Mouse (Mus musculus): ENCODE measurements at regions not wholly inside any gene's neighbourhood (a gene's known extent, or its start where the extent isn't known, plus 50 kb on each side); places are given as distances from the start of the nearest gene placed in this dataset.

GRCm38 (mm10) chr7:70821861-70822260 is 455.3 kb upstream of the Nr2f2 start:
- Histone ChIP-seq H3K9me3 (replicated peaks; ENCODE audit: control insufficient read depth, low read length) (no peaks in the 10 kb centered on the region), H3K9ac (ENCODE audit: low read length) (no peak overlapping the region), H3K27ac (ENCODE audit: low read length) (no peak overlapping the region; the same call in 1 of the 2 replicates), H3K4me2 (ENCODE audit: low read depth, low read length) (no peak overlapping the region), H3K36me3 (ENCODE audit: control insufficient read depth, insufficient read depth, low read length) (no peaks in the 10 kb centered on the region), H3K4me1 (ENCODE audit: control insufficient read depth, insufficient read depth, low read length) (no peaks in the 10 kb centered on the region), H3K4me3 (replicated peaks; ENCODE audit: low read length) (no peak overlapping the region), H3K27me3 (ENCODE audit: control insufficient read depth, insufficient read depth, low read length) (no peaks in the 10 kb centered on the region)
- WGBS, result 81% methylated on average over 4 of the region's 4 CpGs
- no peak for ATAC-seq (ENCODE audit: insufficient read depth, low FRiP score)

GRCm38 (mm10) chr7:70817347-70817913 is 450.9 kb upstream of the Nr2f2 start:
- 0 out of 2 replicates have a peak, but pooled peaks cover 5% of the 10 kb centered on the region for H3K27me3 ChIP-seq (ENCODE audit: control insufficient read depth, insufficient read depth, low read length)
- no peaks in the 10 kb centered on the region for H3K4me1 ChIP-seq (ENCODE audit: control insufficient read depth, insufficient read depth, low read length)
- H3K4me2 ChIP-seq (ENCODE audit: low read depth, low read length), result no peak overlapping the region
- WGBS, result 84% methylated on average over 6 of the region's 6 CpGs
- no peak overlapping the region for H3K4me3 ChIP-seq (replicated peaks; ENCODE audit: low read length)
- no peaks in the 10 kb centered on the region for H3K36me3 ChIP-seq (ENCODE audit: control insufficient read depth, insufficient read depth, low read length)
- H3K9ac ChIP-seq (ENCODE audit: low read length), result no peak overlapping the region
- no peaks in the 10 kb centered on the region for H3K9me3 ChIP-seq (replicated peaks; ENCODE audit: control insufficient read depth, low read length)
- no peak overlapping the region for H3K27ac ChIP-seq (ENCODE audit: low read length)
- ATAC-seq (ENCODE audit: insufficient read depth, low FRiP score), result no peak

DNA sequence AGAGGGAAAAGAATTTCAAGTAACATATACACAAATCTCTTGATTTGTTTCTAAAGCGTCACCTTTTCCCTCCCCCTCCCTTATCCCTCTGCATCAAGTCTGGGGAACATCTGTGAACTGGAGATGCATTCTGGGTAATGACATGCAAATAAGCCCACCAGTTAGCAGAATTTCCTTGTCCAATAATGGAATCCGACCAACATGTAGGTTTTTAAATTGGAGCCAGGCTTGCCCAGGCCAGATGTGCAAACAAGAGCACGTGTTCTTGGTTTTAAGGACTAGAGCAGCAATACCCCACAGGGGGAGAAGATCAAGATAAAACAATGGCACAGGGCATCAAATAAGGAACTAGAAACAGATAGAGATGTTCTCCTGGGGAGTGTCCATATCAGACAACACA is 447.9 kb upstream of the Nr2f2 start:
- WGBS, result 70% methylated on average over 3 of the region's 3 CpGs
- no peak overlapping the region for H3K9ac ChIP-seq (ENCODE audit: low read length)
- no peak overlapping the region for H3K4me2 ChIP-seq (ENCODE audit: low read depth, low read length)
- H3K4me1 ChIP-seq (ENCODE audit: control insufficient read depth, insufficient read depth, low read length), result no peaks in the 10 kb centered on the region
- H3K36me3 ChIP-seq (ENCODE audit: control insufficient read depth, insufficient read depth, low read length), result no peaks in the 10 kb centered on the region
- ATAC-seq (ENCODE audit: insufficient read depth, low FRiP score), result no peak
- no peaks in the 10 kb centered on the region for H3K9me3 ChIP-seq (replicated peaks; ENCODE audit: control insufficient read depth, low read length)
- H3K27ac ChIP-seq (ENCODE audit: low read length), result no peak overlapping the region
- H3K27me3 ChIP-seq (ENCODE audit: control insufficient read depth, insufficient read depth, low read length), result peaks cover 11% of the 10 kb centered on the region; the same call in 1 of the 2 replicates
- H3K4me3 ChIP-seq (replicated peaks; ENCODE audit: low read length), result no peak overlapping the region

GRCm38 (mm10) chr7:70813101-70813500 is 446.6 kb upstream of the Nr2f2 start:
- no peak overlapping the region for H3K27ac ChIP-seq (ENCODE audit: low read length)
- no peaks in the 10 kb centered on the region for H3K9me3 ChIP-seq (replicated peaks; ENCODE audit: control insufficient read depth, low read length)
- no peak for ATAC-seq (ENCODE audit: insufficient read depth, low FRiP score)
- H3K9ac ChIP-seq (ENCODE audit: low read length), result no peak overlapping the region
- H3K4me2 ChIP-seq (ENCODE audit: low read depth, low read length), result no peak overlapping the region
- 64% methylated on average over 5 of the region's 5 CpGs for WGBS
- H3K27me3 ChIP-seq (ENCODE audit: control insufficient read depth, insufficient read depth, low read length), result peaks cover 11% of the 10 kb centered on the region; the same call in 1 of the 2 replicates
- no peaks in the 10 kb centered on the region for H3K36me3 ChIP-seq (ENCODE audit: control insufficient read depth, insufficient read depth, low read length)
- no peaks in the 10 kb centered on the region for H3K4me1 ChIP-seq (ENCODE audit: control insufficient read depth, insufficient read depth, low read length)
- no peak overlapping the region for H3K4me3 ChIP-seq (replicated peaks; ENCODE audit: low read length)

- Histone ChIP-seq H3K4me3 (replicated peaks; ENCODE audit: low read length) (no peak overlapping the region), H3K4me1 (ENCODE audit: control insufficient read depth, insufficient read depth, low read length) (no peaks in the 10 kb centered on the region), H3K27me3 (ENCODE audit: control insufficient read depth, insufficient read depth, low read length) (peaks cover 5% of the 10 kb centered on the region; the same call in 1 of the 2 replicates), H3K9me3 (replicated peaks; ENCODE audit: control insufficient read depth, low read length) (no peaks in the 10 kb centered on the region), H3K36me3 (ENCODE audit: control insufficient read depth, insufficient read depth, low read length) (no peaks in the 10 kb centered on the region), H3K27ac (ENCODE audit: low read length) (no peak overlapping the region), H3K9ac (ENCODE audit: low read length) (no peak overlapping the region), H3K4me2 (ENCODE audit: low read depth, low read length) (no peak overlapping the region)
- no peak for ATAC-seq (ENCODE audit: insufficient read depth, low FRiP score)
- 67% methylated on average over 18 of the region's 18 CpGs for WGBS
Measured at GRCm38 (mm10) chr7:70810411-70811090, 444.0 kb upstream of the Nr2f2 start.

- no peaks in the 10 kb centered on the region for H3K4me1 ChIP-seq (ENCODE audit: control insufficient read depth, insufficient read depth, low read length)
- no peaks in the 10 kb centered on the region for H3K27me3 ChIP-seq (ENCODE audit: control insufficient read depth, insufficient read depth, low read length)
- H3K9ac ChIP-seq (ENCODE audit: low read length), result no peak overlapping the region
- H3K4me2 ChIP-seq (ENCODE audit: low read depth, low read length), result no peak overlapping the region
- no peak overlapping the region for H3K27ac ChIP-seq (ENCODE audit: low read length)
- no peak overlapping the region for H3K4me3 ChIP-seq (replicated peaks; ENCODE audit: low read length)
- H3K9me3 ChIP-seq (replicated peaks; ENCODE audit: control insufficient read depth, low read length), result no peaks in the 10 kb centered on the region
- ATAC-seq (ENCODE audit: insufficient read depth, low FRiP score), result no peak
- no peaks in the 10 kb centered on the region for H3K36me3 ChIP-seq (ENCODE audit: control insufficient read depth, insufficient read depth, low read length)
- WGBS, result 35% methylated on average over 1 of the region's 1 CpGs
Measured at GRCm38 (mm10) chr7:70804281-70804680, 437.7 kb upstream of the Nr2f2 start.

- H3K27ac ChIP-seq (ENCODE audit: low read length), result no peak overlapping the region
Measured at GRCm38 (mm10) chr7:70799976-70800375, 433.4 kb upstream of the Nr2f2 start.

DNA sequence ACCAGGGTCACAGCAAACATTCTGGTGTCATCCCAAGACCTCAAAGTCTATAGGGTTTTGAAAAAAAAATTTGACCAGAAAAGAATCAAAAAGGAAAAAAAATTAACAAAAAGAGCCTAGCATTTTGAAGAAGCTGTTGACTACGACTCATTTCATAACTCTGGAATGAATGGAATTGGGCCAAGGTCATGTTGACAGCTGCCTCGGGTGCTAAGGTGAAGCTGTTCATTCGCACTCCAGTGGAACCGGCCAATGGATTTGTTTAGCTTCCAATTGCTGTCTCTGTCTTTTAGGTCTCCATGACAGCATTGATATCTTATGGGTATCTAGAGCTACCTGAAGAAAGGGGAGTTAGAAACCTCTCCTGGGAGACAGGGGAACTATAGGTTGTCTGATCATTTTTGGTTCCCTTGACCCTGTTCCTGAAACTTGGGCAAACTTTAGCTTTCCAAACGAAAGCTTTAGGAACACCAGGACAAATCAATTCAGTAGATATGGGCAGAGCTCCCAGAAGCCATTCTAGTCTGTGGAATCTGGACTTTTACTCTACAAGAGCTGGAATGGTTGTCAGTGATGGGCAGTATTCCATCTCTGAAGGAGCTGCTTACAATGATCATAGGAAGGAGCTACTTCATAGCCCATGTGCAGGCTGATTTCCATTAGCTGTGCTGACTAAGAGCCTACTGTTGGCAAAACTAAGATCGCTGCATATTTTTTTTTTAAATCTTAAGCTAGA is 432.7 kb upstream of the Nr2f2 start:
- H3K27ac ChIP-seq (ENCODE audit: low read length), result no peak overlapping the region
- H3K4me3 ChIP-seq (replicated peaks; ENCODE audit: low read length), result no peak overlapping the region
- H3K4me2 ChIP-seq (ENCODE audit: low read depth, low read length), result no peak overlapping the region
- peaks cover 6% of the 10 kb centered on the region for H3K4me1 ChIP-seq (ENCODE audit: control insufficient read depth, insufficient read depth, low read length)
- H3K9ac ChIP-seq (ENCODE audit: low read length), result no peak overlapping the region
- WGBS, result 61% methylated on average over 6 of the region's 6 CpGs
- H3K36me3 ChIP-seq (ENCODE audit: control insufficient read depth, insufficient read depth, low read length), result no peaks in the 10 kb centered on the region
- H3K27me3 ChIP-seq (ENCODE audit: control insufficient read depth, insufficient read depth, low read length), result no peaks in the 10 kb centered on the region
- H3K9me3 ChIP-seq (replicated peaks; ENCODE audit: control insufficient read depth, low read length), result no peaks in the 10 kb centered on the region
- no peak for ATAC-seq (ENCODE audit: insufficient read depth, low FRiP score)

More at GRCm38 (mm10) chr7:70799976-70800375, 433.4 kb upstream of the Nr2f2 start:
- Histone ChIP-seq H3K9me3 (replicated peaks; ENCODE audit: control insufficient read depth, low read length) (no peaks in the 10 kb centered on the region), H3K4me2 (ENCODE audit: low read depth, low read length) (no peak overlapping the region), H3K36me3 (ENCODE audit: control insufficient read depth, insufficient read depth, low read length) (no peaks in the 10 kb centered on the region), H3K27me3 (ENCODE audit: control insufficient read depth, insufficient read depth, low read length) (no peaks in the 10 kb centered on the region), H3K4me1 (ENCODE audit: control insufficient read depth, insufficient read depth, low read length) (peaks cover 6% of the 10 kb centered on the region), H3K9ac (ENCODE audit: low read length) (no peak overlapping the region), H3K4me3 (replicated peaks; ENCODE audit: low read length) (no peak overlapping the region)
- WGBS, result 76% methylated on average over 1 of the region's 1 CpGs
- no peak for ATAC-seq (ENCODE audit: insufficient read depth, low FRiP score)
